Mouse (Mus musculus) myocyte (in vitro differentiated cells): ENCODE measurements around the gene Duoxa2.

Source experiments
- CEBPB ChIP-seq: IDR thresholded peaks from 2 replicates; pipeline ENCODE4 v1.6.1; 2011; ENCODE audit warnings: mild to moderate bottlenecking, moderate library complexity; ENCODE audit not compliant: poor library complexity, insufficient read depth, severe bottlenecking
- POLR2A ChIP-seq: IDR thresholded peaks from one replicate; pipeline ENCODE4 v1.6.1; 2011; ENCODE audit warnings: low read depth, mild to moderate bottlenecking, control low read depth, moderate library complexity; ENCODE audit not compliant: insufficient read length
- TCF12 ChIP-seq: IDR thresholded peaks from one replicate; pipeline ENCODE4 v1.6.1; 2011; ENCODE audit warnings: mild to moderate bottlenecking, control low read depth; ENCODE audit not compliant: poor library complexity, insufficient read depth, severe bottlenecking
- USF1 ChIP-seq: IDR thresholded peaks from one replicate; pipeline ENCODE4 v1.6.1; 2011; ENCODE audit warnings: low read depth, mild to moderate bottlenecking, control low read depth, moderate library complexity

GRCm38 (mm10) chr2:122305097-122305892 is 6.6 kb downstream of the Duoxa2 start:
- TF ChIP-seq POLR2A (no peak), TCF12 (peak; percentile 89), USF1 (no peak), CEBPB (no peak)
